Mouse (Mus musculus): ENCODE data around the gene Trpt1. TPM values are rescaled to one million over a fixed set of nuclear protein-coding genes. Genes with fewer than 3 reads are reported as not detected.

The Trpt1 gene
- polyA plus RNA-seq, 1 experiment = 10.0 TPM

DNA sequence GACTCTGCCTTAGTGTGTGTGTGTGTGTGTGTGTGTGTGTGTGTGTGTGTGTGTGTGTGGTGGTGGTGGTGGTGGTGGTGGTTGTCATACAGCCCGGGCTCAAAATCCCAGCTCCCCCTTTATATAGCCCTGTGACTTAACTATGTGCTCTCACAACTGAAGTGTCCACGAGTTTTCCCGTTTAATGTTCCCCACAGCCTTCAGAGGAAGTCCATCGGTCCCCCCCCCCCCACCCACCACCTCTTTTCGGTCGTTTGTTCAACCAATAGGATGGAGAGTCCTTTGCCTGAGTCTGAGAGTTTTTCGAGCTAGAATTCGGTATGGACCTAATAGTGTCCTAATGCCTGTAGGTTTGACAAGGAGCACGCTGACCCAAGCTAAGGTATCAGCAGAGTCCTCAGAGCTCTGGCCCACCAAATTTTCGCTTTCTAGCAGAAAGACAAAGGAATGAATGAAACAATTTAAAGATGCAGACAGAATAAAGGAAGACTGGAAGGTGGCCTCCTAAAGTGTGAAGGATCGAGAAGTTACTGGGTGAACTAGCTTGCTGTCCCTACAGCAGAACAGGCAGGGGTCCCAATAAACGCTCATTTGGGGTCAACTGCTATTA, 22.2 kb upstream of the Trpt1 start:
- DNase-seq (ENCODE audit: low read depth, low spot score) = no peak
- 34% methylated on average over 12 of the region's 12 CpGs for WGBS

DNA sequence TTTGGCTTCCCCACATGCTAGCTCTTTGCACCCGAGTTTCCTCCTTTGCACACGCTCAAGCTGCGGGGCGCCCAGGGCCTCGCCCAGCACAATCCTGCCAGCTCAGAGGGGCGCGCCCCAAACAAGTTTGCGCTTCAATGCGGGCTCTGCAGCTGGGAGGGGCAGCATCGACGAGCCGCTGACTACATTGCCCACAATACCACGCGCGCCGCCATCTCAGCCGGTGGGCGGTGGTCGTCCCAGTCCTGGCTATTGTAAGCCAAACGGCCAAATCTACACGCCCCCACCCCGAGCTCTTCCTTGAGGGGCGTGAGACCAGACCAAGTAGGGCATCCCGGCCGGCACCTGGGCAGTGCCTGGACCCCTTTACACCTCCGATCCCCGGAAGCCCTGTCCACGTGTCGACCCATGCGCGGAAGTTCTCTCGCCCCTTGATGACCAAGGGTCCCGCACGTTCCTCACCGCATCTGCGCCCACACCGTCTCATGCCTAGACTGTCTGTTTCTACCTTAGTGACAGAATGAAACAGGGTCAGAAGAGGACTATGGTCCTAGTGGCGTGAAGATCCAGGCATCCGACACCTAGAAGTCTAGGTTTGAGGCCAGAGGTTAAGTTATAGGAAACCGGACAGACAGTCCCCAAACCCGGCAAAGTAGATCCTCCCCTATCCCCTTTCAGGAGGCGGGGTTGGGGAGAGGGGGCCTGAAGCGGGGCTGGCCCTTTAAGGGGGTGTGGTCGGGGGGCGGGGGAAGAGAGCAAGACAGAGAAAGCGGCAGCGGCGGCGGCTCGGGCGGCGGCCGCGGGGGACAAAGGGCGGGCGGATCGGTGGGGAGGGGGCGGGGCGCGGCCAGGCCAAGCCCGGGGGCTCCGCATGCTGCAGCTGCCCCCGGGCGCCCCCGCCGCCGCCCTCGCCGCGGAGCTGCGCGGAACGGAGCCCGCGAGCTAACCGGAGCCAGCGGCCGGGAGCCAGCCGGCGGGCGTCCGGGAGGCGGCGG, 21.4 kb upstream of the Trpt1 start, which contains the start of gene Ppp1r14b:
TSS of gene Ppp1r14b (plus strand) at position 758 of the 995 bp plus-strand sequence.
- under 1% methylated on average over 74 of the region's 84 CpGs for WGBS
- DNase-seq (ENCODE audit: low read depth, low spot score) = no peak

GRCm38 (mm10) chr19:6975537-6976521, 20.1 kb upstream of the Trpt1 start, which contains the start of gene Plcb3:
TSS of gene Plcb3 (minus strand) at chr19:6976470.
- WGBS = 0% methylated on average over 16 of the region's 16 CpGs
- no peak for DNase-seq (ENCODE audit: low read depth, low spot score)

DNA sequence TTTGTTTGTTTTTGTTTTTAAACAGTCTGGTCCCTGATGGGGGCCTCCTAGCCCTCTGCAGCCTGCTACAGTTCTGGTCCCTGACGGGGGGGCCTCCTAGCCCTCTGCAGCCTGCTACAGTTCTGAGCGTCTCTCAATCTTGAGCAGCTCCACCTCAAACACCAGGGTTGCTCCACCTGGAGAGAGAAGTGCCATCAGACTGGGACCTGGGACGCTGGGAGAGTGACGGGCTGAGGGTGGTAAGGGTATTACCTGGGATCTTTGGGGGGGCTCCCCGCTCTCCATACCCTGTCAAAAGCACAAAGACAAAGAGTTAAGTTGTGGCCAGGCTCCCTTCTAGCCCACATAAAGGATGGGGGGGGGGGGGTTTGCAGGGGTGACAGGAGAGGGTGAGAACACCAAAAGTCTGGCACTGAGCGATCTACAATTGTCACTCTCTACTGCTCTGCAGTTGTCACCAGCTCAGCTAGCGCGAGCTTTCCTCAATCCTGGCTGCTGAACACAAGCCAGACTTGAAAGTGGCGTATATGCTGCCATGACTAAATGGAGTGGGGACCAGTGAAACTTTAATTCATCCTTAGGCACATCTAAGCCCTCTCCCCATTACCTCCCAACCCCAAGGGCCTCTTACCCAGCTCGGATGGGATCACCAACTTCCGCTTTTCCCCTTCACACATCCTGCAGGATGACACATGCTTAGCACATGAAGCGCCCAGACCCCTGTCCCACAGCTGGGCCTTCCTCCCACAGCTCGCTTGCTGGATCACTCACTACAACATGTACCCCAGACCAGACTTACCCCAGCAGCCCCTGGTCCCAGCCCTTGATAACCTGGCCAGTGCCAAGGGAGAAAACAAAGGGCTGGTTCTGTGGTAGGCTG, 17.9 kb upstream of the Trpt1 start:
- 81% methylated on average over 13 of the region's 13 CpGs for WGBS
- no peak for DNase-seq (ENCODE audit: low read depth, low spot score)

GRCm38 (mm10) chr19:6978639-6978974, 17.3 kb upstream of the Trpt1 start:
- WGBS = 37% methylated on average over 3 of the region's 3 CpGs
- no peak for DNase-seq (ENCODE audit: low read depth, low spot score)

DNA sequence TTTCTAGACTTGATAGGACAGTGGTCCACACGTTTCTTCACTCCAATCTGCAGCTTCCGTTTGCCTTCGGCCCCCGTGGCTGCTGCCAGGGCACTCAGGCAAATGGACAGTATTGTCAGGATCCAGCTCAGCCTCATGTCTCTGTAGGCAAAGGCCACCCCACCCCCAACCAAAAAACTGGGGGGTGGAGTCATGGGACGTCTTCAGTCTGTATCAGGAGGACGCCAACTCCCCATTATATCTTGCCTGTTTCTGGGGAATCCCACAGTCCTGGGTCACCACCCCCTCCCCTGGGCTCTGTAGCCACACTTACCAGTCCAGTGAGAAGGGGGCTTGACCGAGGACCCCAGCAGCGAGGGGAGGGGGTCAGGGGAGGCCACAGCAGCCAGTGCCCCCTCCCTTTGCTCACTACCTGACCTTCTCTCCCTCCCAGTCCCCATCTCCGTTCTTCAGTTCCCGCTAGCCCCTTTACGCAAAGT, 16.9 kb upstream of the Trpt1 start:
- 13% methylated on average over 11 of the region's 11 CpGs for WGBS
- no peak for DNase-seq (ENCODE audit: low read depth, low spot score)

DNA sequence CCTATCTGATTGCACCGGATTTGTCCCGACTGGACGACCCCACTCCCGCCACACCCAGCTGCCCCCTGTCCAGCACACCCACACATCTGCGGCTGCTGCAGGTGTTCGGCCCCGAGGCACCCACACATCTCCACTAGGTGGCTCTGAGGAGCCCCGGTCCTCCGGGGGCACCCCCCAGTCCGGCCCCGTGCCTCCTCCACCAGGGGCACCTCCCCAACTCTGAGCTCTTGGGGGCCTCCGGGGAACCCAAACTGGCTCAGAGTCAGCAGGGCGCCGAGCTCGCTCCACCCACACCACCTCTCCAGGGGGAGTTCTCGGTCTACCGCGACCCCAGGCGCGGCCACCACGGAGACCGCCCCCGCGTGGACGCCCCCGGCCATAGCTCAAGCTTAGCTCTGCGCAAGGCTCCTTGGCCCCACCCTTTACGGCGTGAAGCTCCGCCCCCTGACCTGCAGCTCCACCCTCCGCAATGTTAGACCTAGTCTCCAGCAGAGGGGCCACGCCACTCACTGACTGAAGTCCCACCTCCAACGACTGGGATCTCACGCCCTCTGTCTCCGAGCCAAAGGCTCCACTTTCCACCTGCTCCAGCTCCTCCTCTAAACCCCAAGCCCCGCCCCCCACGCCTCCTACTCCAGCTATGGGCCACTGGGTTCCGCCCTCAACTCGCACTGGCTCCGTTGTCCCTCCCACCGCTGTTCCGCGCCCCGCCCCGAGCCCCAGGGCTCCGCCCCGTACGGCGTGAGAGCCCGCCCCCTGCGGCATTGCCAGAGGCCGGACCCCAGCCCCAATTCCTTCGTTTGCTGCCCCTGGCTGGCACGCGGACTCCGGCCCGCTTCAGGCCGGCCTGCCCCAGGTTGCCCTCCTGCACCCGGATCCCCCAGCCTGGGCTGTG, 16.2 kb upstream of the Trpt1 start:
- peak; percentile 98 for DNase-seq (ENCODE audit: low read depth, low spot score)
- 1% methylated on average over 59 of the region's 59 CpGs for WGBS

GRCm38 (mm10) chr19:6980381-6981093, 15.4 kb upstream of the Trpt1 start, which contains the start of gene Fkbp2:
TSS of gene Fkbp2 (minus strand) at chr19:6980501.
- WGBS = 1% methylated on average over 38 of the region's 38 CpGs
- DNase-seq (ENCODE audit: low read depth, low spot score) = peak; percentile 98

DNA sequence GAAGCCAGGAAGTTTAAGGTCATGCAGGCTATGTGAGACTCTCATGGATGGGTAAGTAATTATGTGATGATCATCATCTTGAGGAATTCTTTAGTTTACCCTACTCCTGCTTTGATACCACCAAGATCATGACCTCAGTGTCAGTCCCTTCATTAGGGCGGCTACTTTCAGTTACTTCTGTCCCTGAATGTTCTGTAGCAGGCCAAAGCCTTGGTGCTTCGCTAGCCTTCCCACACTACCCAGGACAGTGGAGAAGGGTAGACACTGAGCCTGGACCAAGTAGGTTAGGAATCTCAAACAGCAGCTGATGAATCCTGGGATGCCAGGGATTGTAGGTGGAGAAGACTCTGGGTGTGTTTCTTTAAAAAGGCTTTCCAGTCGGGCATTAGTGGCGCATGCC, 14.5 kb upstream of the Trpt1 start:
- WGBS = 79% methylated on average over 4 of the region's 4 CpGs
- no peak for DNase-seq (ENCODE audit: low read depth, low spot score)

GRCm38 (mm10) chr19:6983621-6984020, 12.3 kb upstream of the Trpt1 start:
- 99% methylated on average over 5 of the region's 5 CpGs for WGBS
- DNase-seq (ENCODE audit: low read depth, low spot score) = no peak

- 63% methylated on average over 19 of the region's 19 CpGs for WGBS
Measured at GRCm38 (mm10) chr19:6985300-6985699, 10.6 kb upstream of the Trpt1 start.

GRCm38 (mm10) chr19:6985951-6986708, 9.8 kb upstream of the Trpt1 start:
- no peak for DNase-seq (ENCODE audit: low read depth, low spot score)
- WGBS = 75% methylated on average over 10 of the region's 10 CpGs

More at GRCm38 (mm10) chr19:6985300-6985699, 10.6 kb upstream of the Trpt1 start:
- DNase-seq (ENCODE audit: low read depth, low spot score) = no peak

GRCm38 (mm10) chr19:6987061-6987903, 8.6 kb upstream of the Trpt1 start, which contains the start of gene Vegfb:
TSS of gene Vegfb (minus strand) at chr19:6987651.
- no peak for DNase-seq (ENCODE audit: low read depth, low spot score)
- 2% methylated on average over 82 of the region's 85 CpGs for WGBS

DNA sequence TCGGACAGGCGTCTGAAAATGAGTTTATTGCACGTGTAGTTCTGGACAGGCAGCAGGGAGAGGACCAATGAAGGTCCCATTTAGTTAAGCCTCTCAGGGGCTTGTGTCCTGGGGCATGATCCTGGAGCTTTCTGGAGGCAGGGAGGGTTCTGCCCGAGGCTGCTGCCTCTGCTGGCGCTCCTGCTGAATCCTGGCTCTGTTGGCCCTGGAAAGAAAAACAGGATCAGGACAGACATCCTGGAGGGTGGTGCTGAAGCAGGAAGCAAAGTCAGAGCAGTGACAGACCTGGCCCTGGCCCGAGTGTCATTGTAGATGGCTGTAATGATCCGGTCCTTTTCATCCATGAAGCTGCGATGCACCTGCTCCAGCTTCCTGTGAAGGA, 8.0 kb upstream of the Trpt1 start:
- 2% methylated on average over 8 of the region's 8 CpGs for WGBS
- DNase-seq (ENCODE audit: low read depth, low spot score) = no peak

- no peak for DNase-seq (ENCODE audit: low read depth, low spot score)
- WGBS = 92% methylated on average over 8 of the region's 8 CpGs
Measured at GRCm38 (mm10) chr19:6989251-6989650, 6.7 kb upstream of the Trpt1 start.

Data from large intestine, adult 2 months (tissue).